Mouse (Mus musculus): ENCODE measurements around the gene Ldhc.

The Ldhc gene

DNA sequence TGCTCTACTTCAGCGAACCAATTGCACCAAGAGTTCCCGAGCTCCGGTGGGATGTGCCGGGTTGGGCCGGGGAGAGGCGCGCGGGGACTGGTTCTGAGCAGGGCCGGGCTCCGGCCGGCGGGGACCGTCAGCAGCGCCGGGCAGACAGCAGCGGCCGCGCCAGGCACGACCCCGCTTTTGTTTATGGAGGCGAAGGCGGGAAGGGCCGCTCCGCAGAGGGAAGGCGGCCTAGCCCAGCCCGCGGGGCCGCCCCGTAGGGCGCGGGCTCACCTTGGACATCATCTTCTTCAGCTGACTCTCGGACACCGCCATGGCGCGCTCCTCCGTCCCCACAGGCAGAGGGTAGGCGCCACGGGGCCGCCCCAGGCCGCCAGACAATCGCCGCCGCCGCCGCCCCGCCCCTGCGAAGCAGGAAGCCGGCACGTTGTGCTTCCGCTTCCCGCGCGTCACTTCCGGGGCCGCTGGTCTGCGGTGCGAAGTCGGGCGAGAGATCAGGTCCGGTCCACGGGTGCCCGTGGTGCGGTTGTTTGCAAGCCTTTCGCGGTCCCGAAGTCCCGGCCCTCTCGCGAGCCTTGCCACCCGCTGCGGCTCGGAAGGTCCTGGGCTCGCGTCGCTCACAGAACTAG is 58.7 kb downstream of the Ldhc start, which contains the start of gene Tsg101:
Gene Tsg101 (minus strand): TSS at position 419 of the 626 bp plus-strand sequence.
- DNase-seq, result peak; percentile 91

DNA sequence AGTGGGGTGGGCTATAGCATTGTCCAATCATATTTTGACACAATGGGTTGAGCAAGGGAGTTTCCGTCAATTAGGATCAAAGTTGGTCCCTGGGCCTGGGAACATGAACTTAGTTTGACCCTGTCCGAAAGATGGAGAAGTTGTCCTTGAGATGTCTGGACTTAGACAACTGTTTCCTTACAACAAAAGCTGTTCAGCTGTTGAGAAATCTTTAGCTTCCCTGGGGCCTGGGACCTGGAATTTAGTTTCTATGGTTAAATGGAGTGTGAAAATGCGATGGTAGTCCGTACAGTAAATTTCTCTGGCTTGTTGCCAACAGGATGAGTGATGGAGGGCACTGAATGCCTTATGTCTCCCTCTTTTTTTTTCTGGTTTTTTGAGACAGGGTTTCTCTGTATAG is 61.1 kb downstream of the Ldhc start:
- DNase-seq, result no peak

All from right cerebral cortex, postnatal 14 days (tissue).